Mouse (Mus musculus): ENCODE data around the gene Tmed10. TPM values are rescaled to one million over a fixed set of nuclear protein-coding genes. Genes with fewer than 3 reads are reported as not detected.

Tmed10 gene
- polyA plus RNA-seq, 1 experiment from 2014 or later, result 247 TPM

GRCm38 (mm10) chr12:85296915-85297314 lies 77.7 kb downstream of the Tmed10 start:
- H3K36me3 ChIP-seq (replicated peaks), result peaks cover 53% of the 10 kb centered on the region
- 91% methylated on average over 5 of the region's 5 CpGs for WGBS
- H3K4me3 ChIP-seq, result no peak overlapping the region
- H3K4me1 ChIP-seq, result peaks cover 3% of the 10 kb centered on the region; the same call in 1 of the 2 replicates
- no peak overlapping the region for H3K27ac ChIP-seq
- H3K9me3 ChIP-seq, result peaks cover 19% of the 10 kb centered on the region
- no peaks in the 10 kb centered on the region for H3K27me3 ChIP-seq (ENCODE audit: poor library complexity, severe bottlenecking)
- DNase-seq (ENCODE audit: extremely low spot score, low spot score), result no peak

DNA sequence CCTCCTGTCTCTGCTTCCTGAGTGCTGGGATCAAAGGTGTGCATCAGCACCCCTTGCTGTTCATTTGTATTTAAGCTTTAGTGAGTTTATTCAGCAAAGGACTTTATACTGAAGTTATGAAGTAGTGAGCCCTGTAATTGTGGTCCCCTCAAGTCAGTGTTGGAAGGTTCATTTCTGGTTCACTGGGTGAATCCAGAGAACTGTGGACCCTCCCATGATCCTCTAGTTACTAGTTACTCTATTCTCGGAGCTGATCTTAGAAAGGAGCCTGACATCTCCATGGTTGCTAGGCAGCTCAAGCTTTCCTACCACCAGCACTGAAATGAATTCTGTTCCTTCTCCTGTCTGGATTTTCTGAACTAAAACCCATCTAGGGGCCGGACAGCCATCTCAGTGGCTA lies 79.1 kb downstream of the Tmed10 start:
- no peak overlapping the region for H3K27ac ChIP-seq
- no peak for DNase-seq (ENCODE audit: extremely low spot score, low spot score)
- H3K9me3 ChIP-seq, result peaks cover 19% of the 10 kb centered on the region
- H3K4me1 ChIP-seq, result peaks cover 6% of the 10 kb centered on the region; the same call in 1 of the 2 replicates
- 92% methylated on average over 2 of the region's 2 CpGs for WGBS
- H3K27me3 ChIP-seq (ENCODE audit: poor library complexity, severe bottlenecking), result peaks cover 5% of the 10 kb centered on the region
- peaks cover 39% of the 10 kb centered on the region for H3K36me3 ChIP-seq (replicated peaks)
- no peak overlapping the region for H3K4me3 ChIP-seq

DNA sequence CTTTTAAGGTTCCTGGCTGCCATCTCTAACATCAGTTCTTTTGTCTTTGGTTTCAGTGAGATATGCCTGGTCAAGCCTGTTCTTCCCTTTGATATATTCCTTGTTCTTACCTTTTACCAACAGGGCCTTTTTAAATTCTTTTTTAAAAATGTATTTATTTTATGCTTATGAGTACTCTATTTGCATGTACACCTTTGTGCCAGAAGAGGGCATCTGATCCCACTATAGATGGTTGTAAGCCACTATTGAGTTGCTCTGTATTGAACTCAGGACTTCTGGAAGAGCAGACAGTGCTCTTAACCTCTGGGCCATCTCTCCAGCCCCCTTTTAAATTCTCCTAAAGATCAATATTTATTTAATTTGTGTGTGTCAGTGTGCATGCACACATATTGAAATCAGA lies 81.7 kb downstream of the Tmed10 start:
- no peak for DNase-seq (ENCODE audit: extremely low spot score, low spot score)

DNA sequence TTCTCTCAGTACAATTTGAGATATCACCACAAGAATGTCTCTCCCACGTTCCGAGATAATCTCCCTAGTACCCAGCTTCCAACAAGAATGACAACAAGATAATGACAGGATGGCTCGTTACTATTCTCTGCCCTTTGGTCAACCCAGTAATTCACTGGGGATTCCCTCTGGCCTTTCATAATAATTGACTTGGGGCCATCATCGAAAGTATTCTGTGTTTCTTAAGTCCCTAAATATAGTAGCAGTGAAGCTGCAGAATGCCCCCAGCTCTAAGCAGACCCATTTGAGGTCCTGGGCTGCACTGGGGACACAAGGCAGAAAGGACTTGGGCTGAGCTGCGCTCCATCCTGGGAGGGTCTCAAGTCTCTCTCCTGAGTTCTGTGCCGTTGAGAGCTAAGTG lies 82.4 kb downstream of the Tmed10 start:
- H3K36me3 ChIP-seq (replicated peaks), result peaks cover 10% of the 10 kb centered on the region
- H3K4me1 ChIP-seq, result peaks cover 28% of the 10 kb centered on the region
- H3K4me3 ChIP-seq, result no peak overlapping the region
- peaks cover 23% of the 10 kb centered on the region for H3K27me3 ChIP-seq (ENCODE audit: poor library complexity, severe bottlenecking)
- DNase-seq (ENCODE audit: extremely low spot score, low spot score), result no peak
- H3K9me3 ChIP-seq, result peaks cover 19% of the 10 kb centered on the region
- H3K27ac ChIP-seq, result no peak overlapping the region
- 82% methylated on average over 6 of the region's 6 CpGs for WGBS

More for the DNA sequence above, 81.7 kb downstream of the Tmed10 start:
- peaks cover 19% of the 10 kb centered on the region for H3K9me3 ChIP-seq
- no peak overlapping the region for H3K4me3 ChIP-seq
- peaks cover 25% of the 10 kb centered on the region for H3K4me1 ChIP-seq
- no peak overlapping the region for H3K27ac ChIP-seq
- H3K36me3 ChIP-seq (replicated peaks), result peaks cover 13% of the 10 kb centered on the region
- peaks cover 23% of the 10 kb centered on the region for H3K27me3 ChIP-seq (ENCODE audit: poor library complexity, severe bottlenecking)

DNA sequence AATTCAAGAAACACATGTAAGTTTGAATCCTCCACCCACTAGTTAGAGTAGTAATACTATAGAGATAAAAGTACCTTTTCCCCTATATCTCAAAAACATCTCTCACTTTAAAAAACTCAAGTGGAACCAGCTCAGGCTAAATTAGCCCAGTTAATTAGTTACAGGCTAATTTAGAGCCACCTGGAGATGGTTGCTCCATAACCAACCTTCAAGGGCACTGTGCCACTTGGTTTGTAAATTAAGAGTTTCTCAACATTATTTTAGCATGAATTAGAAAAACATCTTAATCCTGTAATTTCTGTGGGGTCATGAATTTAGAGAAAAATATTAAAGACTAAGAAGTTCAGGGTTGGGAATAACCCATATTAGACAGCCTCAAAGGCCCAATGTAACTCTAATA lies 83.1 kb downstream of the Tmed10 start:
- peaks cover 23% of the 10 kb centered on the region for H3K27me3 ChIP-seq (ENCODE audit: poor library complexity, severe bottlenecking)
- H3K36me3 ChIP-seq (replicated peaks), result peaks cover 5% of the 10 kb centered on the region
- H3K9me3 ChIP-seq, result peaks cover 19% of the 10 kb centered on the region
- no peak overlapping the region for H3K27ac ChIP-seq
- no peak for DNase-seq (ENCODE audit: extremely low spot score, low spot score)
- peaks cover 28% of the 10 kb centered on the region for H3K4me1 ChIP-seq
- no peak overlapping the region for H3K4me3 ChIP-seq

DNA sequence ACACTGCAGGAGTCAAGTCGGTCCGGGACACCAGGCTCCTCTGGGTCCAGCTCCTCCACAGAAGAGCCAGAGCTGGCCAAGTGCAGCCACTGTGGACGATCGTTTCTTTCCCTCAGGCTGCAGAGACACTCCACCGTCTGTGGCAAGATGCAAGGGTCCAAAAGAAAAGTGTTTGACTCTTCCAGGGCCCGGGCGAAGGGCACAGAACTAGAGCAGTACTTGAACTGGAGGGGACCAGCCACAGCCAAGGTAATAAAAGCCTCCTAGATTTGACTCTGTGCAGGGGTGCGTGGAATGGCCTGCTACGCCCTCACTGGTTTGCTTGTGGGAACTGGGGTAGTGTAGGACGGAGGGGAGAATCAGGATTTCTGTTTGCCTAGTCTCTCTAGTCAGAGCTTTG lies 84.0 kb downstream of the Tmed10 start:
- H3K27ac ChIP-seq, result no peak overlapping the region
- no peaks in the 10 kb centered on the region; the same call in 1 of the 2 replicates for H3K36me3 ChIP-seq (replicated peaks)
- no peak for DNase-seq (ENCODE audit: extremely low spot score, low spot score)
- H3K4me3 ChIP-seq, result no peak overlapping the region
- H3K27me3 ChIP-seq (ENCODE audit: poor library complexity, severe bottlenecking), result peaks cover 23% of the 10 kb centered on the region
- peaks cover 28% of the 10 kb centered on the region for H3K4me1 ChIP-seq
- 85% methylated on average over 10 of the region's 10 CpGs for WGBS
- H3K9me3 ChIP-seq, result peaks cover 19% of the 10 kb centered on the region

Other genes starting within 250 kb of the Tmed10 start
- 0.89 and 1.0 TPM in 2 replicates for gene Rps6kl1, start 223.6 kb downstream of the Tmed10 start, polyA plus RNA-seq (2016; fragmentation: Nextera tagmentation; extraction: Ambion mirVana)
- gene Pgf, start 197.1 kb downstream of the Tmed10 start, polyA plus RNA-seq (2016; fragmentation: Nextera tagmentation; extraction: Ambion mirVana), result 2.5 and 3.1 TPM in 2 replicates
- gene Eif2b2, start 155.4 kb downstream of the Tmed10 start, polyA plus RNA-seq (2016; fragmentation: Nextera tagmentation; extraction: Ambion mirVana), result 123 and 129 TPM in 2 replicates
- gene Mlh3, start 104.2 kb downstream of the Tmed10 start, polyA plus RNA-seq (2016; fragmentation: Nextera tagmentation; extraction: Ambion mirVana), result 8.7 and 9.4 TPM in 2 replicates
- 50.7 and 53.4 TPM in 2 replicates for gene Acyp1, start 86.4 kb downstream of the Tmed10 start, polyA plus RNA-seq (2016; fragmentation: Nextera tagmentation; extraction: Ambion mirVana)
- gene Zc2hc1c, start 86.3 kb downstream of the Tmed10 start, polyA plus RNA-seq (2016; fragmentation: Nextera tagmentation; extraction: Ambion mirVana), result 1.3 and 1.7 TPM in 2 replicates
- gene Nek9, start 35.5 kb downstream of the Tmed10 start, polyA plus RNA-seq (2016; fragmentation: Nextera tagmentation; extraction: Ambion mirVana), result 23.9 TPM in 2 replicates
- gene Fos, start 99.0 kb upstream of the Tmed10 start, polyA plus RNA-seq (2016; fragmentation: Nextera tagmentation; extraction: Ambion mirVana), result 0.34 and 1.2 TPM in 2 replicates
- 0.12 and 0.15 TPM in 2 replicates for gene Jdp2, start 224.2 kb upstream of the Tmed10 start, polyA plus RNA-seq (2016; fragmentation: Nextera tagmentation; extraction: Ambion mirVana)